Mouse (Mus musculus): ENCODE measurements around the gene C1ql3. TPM values are rescaled to one million over a fixed set of nuclear protein-coding genes. Genes with fewer than 3 reads are reported as not detected.

The C1ql3 gene
- 0.13 TPM for polyA plus RNA-seq (2014; fragmentation: Illumina TruSeq; extraction: RNeasy Lipid Tissue Mini Kit (QIAGEN cat#74804); ENCODE audit: low read depth, low replicate concordance)

GRCm38 (mm10) chr2:13011472-13011871 lies at the start of gene C1ql3:
Gene C1ql3 (minus strand): TSS chr2:13011806.

Other genes with a start within 250 kb of the C1ql3 start
- 204 TPM for gene Pter, start 87.8 kb downstream of the C1ql3 start, polyA plus RNA-seq (2014; fragmentation: Illumina TruSeq; extraction: RNeasy Lipid Tissue Mini Kit (QIAGEN cat#74804); ENCODE audit: low read depth, low replicate concordance)

Data from liver, adult 10 weeks (tissue).